Mouse (Mus musculus) frontal cortex, postnatal 10 days (tissue): Measurements from ENCODE around the gene Usp34.
"Not testable (repeated sequence)": the region's sequence is repeated elsewhere in the genome, so short reads cannot be mapped to it uniquely, and the experiment has no call there.

ENCODE experiments used
- DNase-seq, 2 experiments: peaks; one replicate each; pipeline ENCODE4 v3.0.0; 2022; ENCODE audit warnings: low spot score in 2 of 2, mixed read lengths in 1 of 2

Usp34 gene

GRCm38 (mm10) chr11:23306764-23307565, at the start of gene Usp34:
Gene Usp34 (plus strand): TSS chr11:23306895.
- DNase-seq, result peak; percentile 35 to 61

DNA sequence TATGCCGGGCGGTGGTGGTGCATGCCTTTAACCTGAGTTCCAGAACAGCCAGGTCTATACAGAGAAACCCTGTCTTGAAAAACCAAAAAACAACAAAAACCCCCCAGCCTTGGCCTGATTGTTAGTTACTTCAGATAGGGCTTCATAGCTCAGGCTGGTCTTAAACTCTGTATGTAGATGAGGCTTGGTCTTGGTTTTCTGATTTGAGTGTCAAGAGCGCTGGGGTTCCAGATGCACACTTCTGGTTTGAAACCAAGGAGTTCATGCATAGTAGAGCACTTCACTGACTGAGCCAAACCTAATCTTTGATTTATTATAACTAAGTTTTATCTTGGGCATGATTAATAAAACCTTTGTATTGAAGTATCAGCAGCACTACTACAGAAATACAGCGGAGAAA, 47.6 kb upstream of the Usp34 start:
- no peak for DNase-seq

DNA sequence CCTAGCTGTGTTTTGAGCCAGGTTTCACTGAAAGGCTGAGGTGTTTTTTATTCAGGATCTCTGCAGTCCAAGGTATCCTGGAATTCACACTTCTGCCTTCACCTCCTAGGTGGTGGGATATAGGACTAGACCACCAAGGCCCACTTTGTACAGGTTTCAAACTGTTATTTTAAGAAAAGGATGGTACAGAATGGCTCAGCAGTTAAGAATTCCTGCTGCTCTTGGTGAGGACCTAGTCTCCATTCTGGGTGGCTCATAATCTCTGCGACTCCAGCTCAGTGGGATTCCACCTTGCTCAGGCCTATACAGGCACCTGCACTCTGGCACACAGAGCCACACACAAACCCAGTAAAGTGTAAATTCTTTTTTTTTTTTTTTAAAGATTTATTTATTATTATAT, 47.2 kb upstream of the Usp34 start:
- no peak for DNase-seq

DNA sequence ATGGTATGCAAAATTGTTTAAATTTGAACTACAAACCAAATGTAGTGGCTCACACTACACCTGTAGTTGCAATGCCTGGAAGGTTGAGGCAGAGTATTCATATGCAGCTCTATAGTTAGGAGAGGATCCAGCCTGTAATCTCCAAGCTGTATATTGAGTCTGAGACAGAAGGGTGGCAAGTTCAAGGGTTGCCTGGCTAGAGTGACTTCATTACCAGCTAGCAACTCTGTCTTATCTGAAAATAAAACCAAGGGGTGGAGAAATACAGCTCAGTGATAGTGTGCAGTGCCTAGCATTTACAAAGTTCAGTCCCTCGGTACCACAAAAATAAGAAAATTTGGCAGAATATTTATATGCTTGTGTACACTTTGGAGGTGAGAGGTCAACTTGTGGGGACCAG, 46.5 kb upstream of the Usp34 start:
- no peak for DNase-seq

GRCm38 (mm10) chr11:23261490-23261889, 45.2 kb upstream of the Usp34 start:
- DNase-seq, result no peak

- no peak for DNase-seq
Observed at GRCm38 (mm10) chr11:23264949-23265348, 41.7 kb upstream of the Usp34 start.

DNA sequence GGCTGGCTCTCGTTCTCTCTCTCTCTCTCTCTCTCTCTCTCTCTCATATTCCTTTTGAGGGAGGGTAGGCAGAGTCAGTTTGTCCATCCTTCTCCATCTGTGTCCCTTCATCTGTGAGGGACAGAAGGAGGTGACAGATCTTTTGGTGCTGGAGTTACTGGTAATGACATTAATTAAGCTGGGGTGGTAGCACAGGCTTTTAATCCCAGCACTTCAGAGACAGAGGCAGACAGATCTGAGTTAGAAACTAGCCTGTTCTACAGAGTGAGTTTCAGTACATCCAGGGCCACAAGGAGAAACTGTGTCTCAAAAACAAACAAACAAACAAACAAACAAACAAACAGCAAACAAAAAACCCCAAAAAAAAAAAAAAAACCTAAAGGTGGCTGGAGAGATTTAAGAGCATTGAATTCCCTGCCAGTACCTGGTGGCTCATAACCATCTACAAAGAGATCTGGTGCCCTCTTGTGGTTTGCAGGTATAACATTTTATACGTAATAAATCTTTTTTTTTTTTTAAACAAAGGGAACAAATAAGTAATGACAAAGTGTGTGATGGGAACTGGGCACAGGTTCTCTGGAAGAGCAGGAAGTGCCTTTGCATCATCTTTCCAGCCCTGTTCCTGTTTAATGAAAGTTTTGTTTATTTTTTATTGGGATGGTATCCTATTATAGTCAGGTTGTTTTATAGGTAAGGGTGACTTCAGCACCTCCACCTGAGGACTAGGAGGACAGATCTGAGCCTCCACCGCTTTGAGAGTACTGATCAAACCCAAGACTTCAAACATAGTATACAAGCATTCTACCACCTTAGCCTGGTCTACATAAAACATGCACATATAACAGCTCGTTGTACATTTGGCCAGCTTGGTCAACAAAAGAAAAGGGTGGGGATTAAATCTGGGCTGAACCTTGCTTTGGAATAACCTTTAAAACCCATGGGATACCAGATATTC, 34.6 kb upstream of the Usp34 start:
- DNase-seq, result no peak

GRCm38 (mm10) chr11:23275780-23276179, 30.9 kb upstream of the Usp34 start:
- no peak for DNase-seq

DNA sequence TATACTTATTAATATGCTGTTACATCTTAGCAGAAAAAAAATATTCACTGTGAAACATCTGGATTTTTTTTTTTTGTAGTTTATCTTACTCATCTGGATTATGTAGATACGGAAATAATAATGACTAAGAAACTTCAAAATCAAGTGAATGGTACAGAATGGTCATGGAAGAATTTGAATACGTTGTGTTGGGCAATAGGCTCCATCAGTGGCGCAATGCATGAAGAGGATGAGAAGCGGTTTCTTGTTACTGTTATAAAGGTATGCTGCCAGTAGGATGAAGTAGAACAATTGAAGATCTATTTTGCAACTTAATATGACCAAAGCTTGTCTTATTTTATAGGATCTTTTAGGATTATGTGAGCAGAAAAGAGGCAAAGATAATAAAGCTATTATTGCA, 22.2 kb upstream of the Usp34 start:
- no peak for DNase-seq

DNA sequence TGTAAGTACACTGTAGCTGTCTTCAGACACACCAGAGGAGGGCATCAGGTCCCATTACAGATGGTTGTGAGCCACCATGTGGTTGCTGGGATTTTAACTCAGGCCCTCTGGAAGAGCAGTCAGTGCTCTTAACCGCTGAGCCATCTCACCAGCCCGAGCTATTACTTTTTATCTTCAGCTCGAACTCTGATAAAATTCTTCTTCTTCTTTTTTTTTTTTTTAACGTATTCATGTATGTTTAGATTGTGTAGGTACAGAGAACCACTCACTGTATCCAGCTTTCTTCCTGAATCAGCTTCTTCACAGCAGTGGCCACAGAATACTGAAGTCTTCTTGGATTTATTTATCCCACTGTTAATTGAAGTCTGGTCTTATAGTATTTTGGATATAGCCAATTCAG, 17.8 kb upstream of the Usp34 start:
- DNase-seq, result not testable (repeated sequence)

DNA sequence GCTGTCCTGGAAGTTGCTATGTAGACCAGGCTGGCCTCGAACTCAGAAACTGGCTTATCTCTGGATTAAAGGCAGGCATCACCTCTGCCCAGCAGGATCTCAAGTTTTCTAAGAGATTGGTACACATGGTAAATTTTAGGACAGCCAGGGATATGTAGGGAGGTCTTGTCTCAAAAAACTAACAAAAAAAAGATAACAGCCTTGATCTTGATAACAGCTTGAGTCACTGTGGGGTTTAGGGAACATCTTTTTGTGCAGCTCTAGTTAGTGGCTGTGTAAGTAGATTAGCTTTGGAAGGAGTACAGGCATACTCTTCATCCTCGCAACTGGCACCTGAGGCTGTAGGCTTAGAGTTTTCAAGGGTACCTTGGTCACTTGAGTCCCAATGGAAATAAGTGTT, 9.3 kb upstream of the Usp34 start:
- DNase-seq, result no peak

DNA sequence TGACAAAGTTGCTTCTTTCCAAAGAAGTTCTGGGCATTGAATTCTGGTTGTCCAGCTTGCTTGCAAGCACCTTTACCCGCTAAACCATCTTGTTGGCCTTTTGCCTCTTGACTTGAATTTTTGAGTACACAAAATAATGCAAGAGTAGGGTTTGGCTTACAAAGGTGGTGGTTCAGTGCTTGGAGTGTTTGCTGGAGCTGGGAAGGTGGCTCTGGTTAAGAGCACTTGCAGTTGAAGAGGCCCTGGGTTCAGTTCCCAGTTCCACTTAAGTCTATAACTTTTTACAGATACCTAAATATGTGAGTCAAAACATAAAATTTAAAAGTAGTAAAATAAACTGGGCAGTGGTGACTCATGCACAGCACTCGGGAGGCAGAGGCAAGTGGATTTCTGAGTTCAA, 8.4 kb upstream of the Usp34 start:
- no peak for DNase-seq

DNA sequence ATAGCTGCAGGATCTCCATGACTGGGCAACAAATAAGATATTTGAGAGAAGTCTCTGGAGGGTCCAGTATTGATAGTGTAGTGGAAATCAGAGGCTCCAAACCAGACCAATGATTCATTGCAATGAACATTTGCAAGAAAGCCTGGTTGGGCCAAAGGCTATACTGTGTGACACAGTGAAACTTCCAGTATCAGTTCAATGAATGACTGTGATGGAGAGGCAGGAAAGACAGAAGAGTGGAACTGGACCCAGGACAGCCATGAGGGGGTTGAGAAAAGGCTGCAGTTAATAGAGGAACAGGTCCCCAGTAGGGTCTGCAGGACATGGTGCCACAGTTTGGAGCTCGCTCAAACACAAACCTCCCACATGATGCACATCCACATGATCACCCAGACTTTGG, 6.8 kb upstream of the Usp34 start:
- no peak for DNase-seq

DNA sequence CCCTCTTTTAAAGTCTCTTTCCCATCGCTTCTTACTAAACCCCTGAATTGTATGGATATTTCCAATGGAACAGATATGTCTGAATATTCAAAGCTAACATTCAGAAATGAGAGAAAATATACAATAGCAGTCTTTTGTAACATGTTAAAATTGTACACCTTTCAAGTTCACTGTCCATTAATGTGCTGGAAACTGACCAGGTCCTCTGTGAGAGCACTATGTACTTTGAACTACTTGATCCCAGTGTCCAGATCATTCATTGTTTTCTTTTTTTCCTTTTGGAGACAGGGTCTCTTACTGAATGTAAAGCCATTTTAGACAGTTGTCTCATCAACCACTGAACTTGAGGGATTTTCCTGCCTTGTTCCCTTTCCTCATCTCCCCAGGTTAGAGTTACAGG, 3.6 kb upstream of the Usp34 start:
- DNase-seq, result no peak

GRCm38 (mm10) chr11:23305101-23305672, 1.5 kb upstream of the Usp34 start:
- not testable (repeated sequence) for DNase-seq

- peak; percentile 95 to 96 for DNase-seq
Observed at GRCm38 (mm10) chr11:23305673-23306608, 754 bp upstream of the Usp34 start.

DNA sequence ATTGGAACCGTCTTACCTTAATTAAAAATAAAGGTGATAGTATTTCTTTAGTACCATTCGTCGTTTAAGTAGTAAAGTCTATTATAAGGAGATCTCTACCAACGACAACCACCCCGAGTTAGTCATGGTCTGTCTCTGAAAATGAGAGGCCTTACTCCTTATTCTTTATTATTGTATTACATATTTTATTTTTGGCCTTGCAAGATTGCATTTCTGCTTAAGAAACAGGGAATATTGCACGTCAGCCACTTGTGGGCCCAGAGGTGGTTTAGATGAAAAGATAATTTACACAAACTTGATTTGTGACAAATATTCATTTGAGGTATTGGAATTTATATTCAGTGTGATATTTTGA, 848 bp downstream of the Usp34 start:
- no peak for DNase-seq

- no peak for DNase-seq
Observed at GRCm38 (mm10) chr11:23313496-23313895, 6.8 kb downstream of the Usp34 start.

GRCm38 (mm10) chr11:23329413-23329812, 22.7 kb downstream of the Usp34 start:
- no peak for DNase-seq

DNA sequence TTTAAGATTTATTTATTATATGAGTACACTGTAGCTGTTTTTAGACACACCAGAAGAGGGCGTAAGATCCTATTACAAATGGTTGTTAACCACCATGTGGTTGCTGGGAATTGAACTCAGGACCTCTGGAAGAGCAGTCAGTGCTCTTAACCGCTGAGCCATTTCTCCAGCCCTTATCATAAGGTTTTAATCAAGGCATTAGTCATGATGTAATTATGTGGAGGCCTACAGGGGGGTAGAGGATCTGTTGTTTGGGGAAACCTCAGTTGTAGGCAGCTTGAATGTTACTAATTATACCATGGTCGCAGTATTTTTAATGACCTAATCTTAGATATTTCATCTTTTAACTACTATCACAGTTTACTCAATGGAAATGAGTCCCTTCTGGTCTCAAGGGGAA, 25.4 kb downstream of the Usp34 start:
- DNase-seq, result no peak

- no peak for DNase-seq
Observed at GRCm38 (mm10) chr11:23335160-23335559, 28.5 kb downstream of the Usp34 start.
